ENCODE assay signal across 8 mouse cellular contexts in genomic region chr3:89270891-89271290, GRCm38 (mm10). TPM values are rescaled to one million over a fixed set of nuclear protein-coding genes. Genes with fewer than 3 reads are reported as not detected.
DNase-seq lines count a peak whose midpoint lies in the region; ATAC-seq and TF ChIP-seq lines count a peak whose summit lies in the region.

No protein-coding gene starts in this region.

- WGBS in kidney, adult 2 months, result 35% methylated on average over 6 of the region's 6 CpGs
- 58% methylated on average over 6 of the region's 6 CpGs for WGBS in forebrain, embryonic 14.5 days
- WGBS in hindbrain, embryonic 13.5 days, result 71% methylated on average over 6 of the region's 6 CpGs
- 74% methylated on average over 6 of the region's 6 CpGs for WGBS in limb, embryonic 10.5 days
- 66% methylated on average over 6 of the region's 6 CpGs for WGBS in midbrain, embryonic 16.5 days

- no peak for TF ChIP-seq POLR2A in kidney, adult 2 months (IDR thresholded peaks at IDR 0.05; ENCODE audit: low read depth, low read length)

- peaks cover 8% of the 10 kb centered on the region for H3K36me3 ChIP-seq in kidney, adult 2 months (ENCODE audit: control insufficient read depth, insufficient read depth, low read length)
- H3K36me3 ChIP-seq in forebrain, embryonic 14.5 days (ENCODE audit: control insufficient read depth, insufficient read depth, low read length), result no peaks in the 10 kb centered on the region
- no peaks in the 10 kb centered on the region for H3K36me3 ChIP-seq in hindbrain, embryonic 13.5 days
- H3K36me3 ChIP-seq in limb, embryonic 10.5 days, result peaks cover 34% of the 10 kb centered on the region
- no peaks in the 10 kb centered on the region for H3K36me3 ChIP-seq in midbrain, embryonic 16.5 days (ENCODE audit: control insufficient read depth, insufficient read depth, low read length)

- ATAC-seq in forebrain, embryonic 14.5 days, result no peak
- no peak for ATAC-seq in hindbrain, embryonic 13.5 days (ENCODE audit: low FRiP score)
- no peak for ATAC-seq in midbrain, embryonic 16.5 days
- ATAC-seq in granulocyte monocyte progenitor cell, adult 5-6 weeks (replicated peaks; ENCODE audit: poor library complexity, severe bottlenecking), result no peak

- H3K4me3 ChIP-seq in kidney, adult 2 months (ENCODE audit: insufficient read depth, low read depth, low read length), result no peak overlapping the region
- peak overlapping the region; percentile 50 for H3K4me3 ChIP-seq in forebrain, embryonic 14.5 days (ENCODE audit: low read depth, low read length)
- H3K4me3 ChIP-seq in hindbrain, embryonic 13.5 days, result peak overlapping the region; percentile 51
- H3K4me3 ChIP-seq in limb, embryonic 10.5 days, result peak overlapping the region; percentile 54
- H3K4me3 ChIP-seq in midbrain, embryonic 16.5 days (ENCODE audit: low read depth, low read length), result peak overlapping the region; percentile 58

- peaks cover 28% of the 10 kb centered on the region; the same call in 1 of the 2 replicates for H3K4me1 ChIP-seq in kidney, adult 2 months (ENCODE audit: control insufficient read depth, insufficient read depth, low read length)
- peaks cover 19% of the 10 kb centered on the region for H3K4me1 ChIP-seq in forebrain, embryonic 14.5 days (ENCODE audit: control insufficient read depth, insufficient read depth, low read length)
- H3K4me1 ChIP-seq in hindbrain, embryonic 13.5 days (replicated peaks), result peaks cover 46% of the 10 kb centered on the region
- H3K4me1 ChIP-seq in limb, embryonic 10.5 days, result peaks cover 55% of the 10 kb centered on the region
- peaks cover 34% of the 10 kb centered on the region for H3K4me1 ChIP-seq in midbrain, embryonic 16.5 days (ENCODE audit: control insufficient read depth, insufficient read depth, low read length)

- H3K9ac ChIP-seq in forebrain, embryonic 14.5 days (ENCODE audit: low read length), result peak overlapping the region; percentile 77
- H3K9ac ChIP-seq in hindbrain, embryonic 13.5 days, result peak overlapping the region; percentile 78
- H3K9ac ChIP-seq in midbrain, embryonic 16.5 days (ENCODE audit: low read depth, low read length), result peak overlapping the region; percentile 83

- H3K27ac ChIP-seq in kidney, adult 2 months (ENCODE audit: insufficient read depth, low read depth, low read length), result peak overlapping the region; percentile 17
- H3K27ac ChIP-seq in forebrain, embryonic 14.5 days (ENCODE audit: low read depth, low read length), result peak overlapping the region; percentile 48; the same call in 1 of the 2 replicates
- peak overlapping the region; percentile 81; the same call in 1 of the 2 replicates for H3K27ac ChIP-seq in hindbrain, embryonic 13.5 days
- H3K27ac ChIP-seq in limb, embryonic 10.5 days, result peak overlapping the region; percentile 83
- peak overlapping the region; percentile 81 for H3K27ac ChIP-seq in midbrain, embryonic 16.5 days (ENCODE audit: low read length)

- no peaks in the 10 kb centered on the region for H3K9me3 ChIP-seq in forebrain, embryonic 14.5 days (replicated peaks; ENCODE audit: control insufficient read depth, low read length)
- H3K9me3 ChIP-seq in hindbrain, embryonic 13.5 days, result no peaks in the 10 kb centered on the region
- H3K9me3 ChIP-seq in limb, embryonic 10.5 days (replicated peaks), result no peaks in the 10 kb centered on the region
- no peaks in the 10 kb centered on the region for H3K9me3 ChIP-seq in midbrain, embryonic 16.5 days (replicated peaks; ENCODE audit: control insufficient read depth, low read length, poor library complexity, severe bottlenecking)

- peak overlapping the region; percentile 87 for H3K4me2 ChIP-seq in forebrain, embryonic 14.5 days (ENCODE audit: low read length)
- peak overlapping the region; percentile 70 for H3K4me2 ChIP-seq in hindbrain, embryonic 13.5 days
- H3K4me2 ChIP-seq in midbrain, embryonic 16.5 days (ENCODE audit: low read length), result peak overlapping the region; percentile 89

- peak; percentile 47 for DNase-seq in kidney, adult 2 months
- DNase-seq in kidney, adult 11 months, result no peak
- DNase-seq in adrenal gland, postnatal 14 days, result peak; percentile 78
- peak; percentile 45 for DNase-seq in forebrain, embryonic 14.5 days (ENCODE audit: low spot score)
- no peak for DNase-seq in limb, embryonic 10.5 days (ENCODE audit: low spot score)

- no peaks in the 10 kb centered on the region for H3K27me3 ChIP-seq in kidney, adult 2 months (replicated peaks; ENCODE audit: control insufficient read depth, insufficient read depth, low read length)
- H3K27me3 ChIP-seq in forebrain, embryonic 14.5 days (replicated peaks; ENCODE audit: control insufficient read depth, insufficient read depth, low read length), result no peaks in the 10 kb centered on the region
- H3K27me3 ChIP-seq in hindbrain, embryonic 13.5 days, result peaks cover 19% of the 10 kb centered on the region
- no peaks in the 10 kb centered on the region for H3K27me3 ChIP-seq in limb, embryonic 10.5 days (ENCODE audit: low read depth, poor library complexity, severe bottlenecking)
- H3K27me3 ChIP-seq in midbrain, embryonic 16.5 days (ENCODE audit: control insufficient read depth, insufficient read depth, low read depth, low read length), result no peaks in the 10 kb centered on the region

- TF ChIP-seq CTCF in kidney, adult 2 months (conservative IDR thresholded peaks at IDR 0.05; ENCODE audit: insufficient read depth, insufficient read length, low read depth, low read length), result no peak

RNA-seq across cellular contexts. Expression of gene Slc50a1, which starts 0.5 kb away (rescaled TPM):
- 109 and 110 TPM in 2 replicates for polyA plus RNA-seq in kidney, adult 2 months (2012; rRNA removed)
- 40.4 and 54.7 TPM in 2 replicates for total RNA-seq in adrenal gland, postnatal 14 days (2021)
- polyA plus RNA-seq in forebrain, embryonic 14.5 days (2014; fragmentation: Nextera tagmentation; extraction: Ambion mirVana), result 32.4 and 38.4 TPM in 2 replicates
- 34.6 and 38.0 TPM in 2 replicates for polyA plus RNA-seq in hindbrain, embryonic 13.5 days (2015; fragmentation: Nextera tagmentation; extraction: Ambion mirVana)
- polyA plus RNA-seq in limb, embryonic 10.5 days (2016; fragmentation: Nextera tagmentation; extraction: Ambion mirVana), result 33.2 and 41.3 TPM in 2 replicates
- 40.2 and 41.3 TPM in 2 replicates for polyA plus RNA-seq in midbrain, embryonic 16.5 days (2015; fragmentation: Nextera tagmentation; extraction: Ambion mirVana)
- total RNA-seq in granulocyte monocyte progenitor cell, adult 5-6 weeks (2014; fragmentation: Nextera tagmentation), result 55.0 and 80.7 TPM in 2 replicates
- 62.0 and 65.0 TPM in 2 replicates for total RNA-seq in granulocyte monocyte progenitor cell, adult 5-6 weeks (2017)

RNA-seq across cellular contexts. Expression of gene Efna1, which starts 10.1 kb away (rescaled TPM):
- polyA plus RNA-seq in kidney, adult 2 months (2012; rRNA removed), result 54.1 and 59.2 TPM in 2 replicates
- 19.1 and 21.9 TPM in 2 replicates for total RNA-seq in adrenal gland, postnatal 14 days (2021)
- 10.5 and 11.6 TPM in 2 replicates for polyA plus RNA-seq in forebrain, embryonic 14.5 days (2014; fragmentation: Nextera tagmentation; extraction: Ambion mirVana)
- 12.1 and 12.4 TPM in 2 replicates for polyA plus RNA-seq in hindbrain, embryonic 13.5 days (2015; fragmentation: Nextera tagmentation; extraction: Ambion mirVana)
- polyA plus RNA-seq in limb, embryonic 10.5 days (2016; fragmentation: Nextera tagmentation; extraction: Ambion mirVana), result 29.8 and 36.8 TPM in 2 replicates
- polyA plus RNA-seq in midbrain, embryonic 16.5 days (2015; fragmentation: Nextera tagmentation; extraction: Ambion mirVana), result 6.8 and 7.4 TPM in 2 replicates
- not detected in 2 replicates for total RNA-seq in granulocyte monocyte progenitor cell, adult 5-6 weeks (2014; fragmentation: Nextera tagmentation)
- not detected in 2 replicates for total RNA-seq in granulocyte monocyte progenitor cell, adult 5-6 weeks (2017)

RNA-seq across cellular contexts. Expression of gene Dpm3, which starts 11.7 kb away (rescaled TPM):
- 431 and 562 TPM in 2 replicates for polyA plus RNA-seq in kidney, adult 2 months (2012; rRNA removed)
- total RNA-seq in adrenal gland, postnatal 14 days (2021), result 107 and 116 TPM in 2 replicates
- 91.5 and 112 TPM in 2 replicates for polyA plus RNA-seq in forebrain, embryonic 14.5 days (2014; fragmentation: Nextera tagmentation; extraction: Ambion mirVana)
- polyA plus RNA-seq in hindbrain, embryonic 13.5 days (2015; fragmentation: Nextera tagmentation; extraction: Ambion mirVana), result 74.4 and 76.2 TPM in 2 replicates
- polyA plus RNA-seq in limb, embryonic 10.5 days (2016; fragmentation: Nextera tagmentation; extraction: Ambion mirVana), result 82.5 and 84.0 TPM in 2 replicates
- 60.4 and 64.5 TPM in 2 replicates for polyA plus RNA-seq in midbrain, embryonic 16.5 days (2015; fragmentation: Nextera tagmentation; extraction: Ambion mirVana)
- total RNA-seq in granulocyte monocyte progenitor cell, adult 5-6 weeks (2014; fragmentation: Nextera tagmentation), result 31.2 and 122 TPM in 2 replicates
- total RNA-seq in granulocyte monocyte progenitor cell, adult 5-6 weeks (2017), result 86.0 and 91.7 TPM in 2 replicates

RNA-seq across cellular contexts. Expression of gene Trim46, which starts 24.8 kb away (rescaled TPM):
- 9.1 and 10.5 TPM in 2 replicates for polyA plus RNA-seq in kidney, adult 2 months (2012; rRNA removed)
- total RNA-seq in adrenal gland, postnatal 14 days (2021), result 1.4 and 3.2 TPM in 2 replicates
- 34.0 and 50.3 TPM in 2 replicates for polyA plus RNA-seq in forebrain, embryonic 14.5 days (2014; fragmentation: Nextera tagmentation; extraction: Ambion mirVana)
- 64.3 and 68.1 TPM in 2 replicates for polyA plus RNA-seq in hindbrain, embryonic 13.5 days (2015; fragmentation: Nextera tagmentation; extraction: Ambion mirVana)
- polyA plus RNA-seq in limb, embryonic 10.5 days (2016; fragmentation: Nextera tagmentation; extraction: Ambion mirVana), result 3.4 and 6.1 TPM in 2 replicates
- polyA plus RNA-seq in midbrain, embryonic 16.5 days (2015; fragmentation: Nextera tagmentation; extraction: Ambion mirVana), result 90.3 and 91.2 TPM in 2 replicates
- 3.7 and 6.0 TPM in 2 replicates for total RNA-seq in granulocyte monocyte progenitor cell, adult 5-6 weeks (2014; fragmentation: Nextera tagmentation)
- 0.52 and 2.8 TPM in 2 replicates for total RNA-seq in granulocyte monocyte progenitor cell, adult 5-6 weeks (2017)

RNA-seq across cellular contexts. Expression of gene Krtcap2, which starts 25.1 kb away (rescaled TPM):
- polyA plus RNA-seq in kidney, adult 2 months (2012; rRNA removed), result 142 and 173 TPM in 2 replicates
- total RNA-seq in adrenal gland, postnatal 14 days (2021), result 95.0 and 110 TPM in 2 replicates
- polyA plus RNA-seq in forebrain, embryonic 14.5 days (2014; fragmentation: Nextera tagmentation; extraction: Ambion mirVana), result 197 and 234 TPM in 2 replicates
- polyA plus RNA-seq in hindbrain, embryonic 13.5 days (2015; fragmentation: Nextera tagmentation; extraction: Ambion mirVana), result 205 and 209 TPM in 2 replicates
- 272 and 282 TPM in 2 replicates for polyA plus RNA-seq in limb, embryonic 10.5 days (2016; fragmentation: Nextera tagmentation; extraction: Ambion mirVana)
- polyA plus RNA-seq in midbrain, embryonic 16.5 days (2015; fragmentation: Nextera tagmentation; extraction: Ambion mirVana), result 195 TPM in 2 replicates
- total RNA-seq in granulocyte monocyte progenitor cell, adult 5-6 weeks (2014; fragmentation: Nextera tagmentation), result 312 and 315 TPM in 2 replicates
- 376 and 384 TPM in 2 replicates for total RNA-seq in granulocyte monocyte progenitor cell, adult 5-6 weeks (2017)

Comparison
In these comparisons a context has a peak if more than half of its experiments do, and no peak if none do; other contexts are left out.
1. DNase-seq: peak in kidney, adult 2 months (single experiment), adrenal gland, postnatal 14 days (single experiment) and forebrain, embryonic 14.5 days (single experiment); none in kidney, adult 11 months (single experiment) and limb, embryonic 10.5 days (single experiment).
2. H3K27ac ChIP-seq: peak in every context shown above with its lines; median percentile 83 in limb, embryonic 10.5 days; 81 in hindbrain, embryonic 13.5 days; 81 in midbrain, embryonic 16.5 days; 48 in forebrain, embryonic 14.5 days; 17 in kidney, adult 2 months.
3. Peak in every context shown above with its lines, with median percentiles within 50 percentile points of each other: H3K4me2 ChIP-seq and H3K9ac ChIP-seq.